Mouse (Mus musculus) gastrocnemius, adult 2 months (tissue): ENCODE measurements around the gene Rbpms2. TPM values are rescaled to one million over a fixed set of nuclear protein-coding genes. Genes with fewer than 3 reads are reported as not detected.
"Not testable (repeated sequence)": the region's sequence is repeated elsewhere in the genome, so short reads cannot be mapped to it uniquely, and the experiment has no call there.

Experiments
- DNase-seq: peaks from one replicate; pipeline ENCODE4 v3.0.0; 2022
- H3K27ac ChIP-seq: fragments of 200-600 bp; 2 replicates; pipeline ENCODE4 v1.8.1; 2022; ENCODE audit warnings: mild to moderate bottlenecking
- H3K4me3 ChIP-seq: fragments of 200-600 bp; 2 replicates; pipeline ENCODE4 v1.8.1; 2022; ENCODE audit warnings: mild to moderate bottlenecking, moderate library complexity
- CTCF ChIP-seq: fragments of 200-600 bp; IDR thresholded peaks from 2 replicates; pipeline ENCODE4 v1.8.1; 2022; ENCODE audit warnings: antibody characterized with exemption, mild to moderate bottlenecking, moderate library complexity
- intact Hi-C: fragments of 180-260 bp; cut with DNase I; formaldehyde crosslinking; loops from one replicate; pipeline ENCODE4 v1.15.1; 2025
- total RNA-seq, 2 experiments: library from RNA; stranded (reverse); gene quantifications; 2 replicates each; pipeline ENCODE4 v1.2.3; 2021

Gene Rbpms2
- total RNA-seq, 2 experiments from 2014 or later = 0.99 to 1.8 TPM

DNA sequence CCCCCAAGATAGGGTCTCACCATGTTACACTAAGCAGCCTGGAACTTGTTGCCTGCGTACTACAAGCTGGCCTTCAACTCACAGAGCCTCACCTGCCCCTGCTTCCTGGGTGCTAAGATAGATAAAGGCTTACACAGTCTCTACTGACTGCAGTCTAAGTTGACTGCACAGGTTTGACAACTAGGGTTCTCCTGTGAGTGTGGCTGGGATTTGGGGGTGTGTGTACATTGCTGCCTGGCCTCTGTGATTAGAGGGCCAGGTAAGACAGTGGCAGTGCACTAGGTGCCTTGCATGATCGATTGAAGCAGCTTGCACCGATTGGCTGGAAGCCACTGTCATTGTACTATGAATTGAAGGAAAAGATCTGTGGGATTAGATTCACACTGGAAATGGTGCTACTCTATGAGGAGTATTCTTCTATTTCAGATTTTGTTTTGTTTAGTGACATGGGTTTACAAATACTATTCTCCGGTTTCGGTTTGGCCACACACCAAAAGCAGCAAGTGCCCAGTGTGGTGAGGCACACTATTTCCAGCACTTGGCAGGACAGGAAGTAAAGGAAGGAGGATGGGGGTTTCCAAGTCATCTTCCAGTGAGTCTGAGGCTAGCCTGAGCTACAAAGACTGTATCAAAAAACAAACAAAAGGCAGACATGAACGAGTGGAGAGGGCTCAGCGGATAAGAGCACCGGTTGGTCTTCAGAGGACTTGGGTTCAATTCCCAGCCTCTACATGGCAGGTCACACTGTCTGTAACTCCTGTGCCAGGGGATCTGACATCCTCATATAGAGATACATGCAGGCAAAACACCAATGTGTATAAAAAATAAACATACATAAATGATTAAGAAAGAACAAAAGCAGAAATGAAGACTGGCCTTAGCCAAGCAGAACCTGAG, 46.3 kb downstream of the Rbpms2 start:
- DNase-seq = peak; percentile 44
- no peak for TF ChIP-seq CTCF
- peak overlapping the region; percentile 92 for H3K27ac ChIP-seq
- H3K4me3 ChIP-seq = peak overlapping the region; percentile 84
- intact Hi-C loops = loop anchor here (5.0 kb wide), 1 partner anchor 152 kb away; the partner anchor contains the start of gene Zfp609

DNA sequence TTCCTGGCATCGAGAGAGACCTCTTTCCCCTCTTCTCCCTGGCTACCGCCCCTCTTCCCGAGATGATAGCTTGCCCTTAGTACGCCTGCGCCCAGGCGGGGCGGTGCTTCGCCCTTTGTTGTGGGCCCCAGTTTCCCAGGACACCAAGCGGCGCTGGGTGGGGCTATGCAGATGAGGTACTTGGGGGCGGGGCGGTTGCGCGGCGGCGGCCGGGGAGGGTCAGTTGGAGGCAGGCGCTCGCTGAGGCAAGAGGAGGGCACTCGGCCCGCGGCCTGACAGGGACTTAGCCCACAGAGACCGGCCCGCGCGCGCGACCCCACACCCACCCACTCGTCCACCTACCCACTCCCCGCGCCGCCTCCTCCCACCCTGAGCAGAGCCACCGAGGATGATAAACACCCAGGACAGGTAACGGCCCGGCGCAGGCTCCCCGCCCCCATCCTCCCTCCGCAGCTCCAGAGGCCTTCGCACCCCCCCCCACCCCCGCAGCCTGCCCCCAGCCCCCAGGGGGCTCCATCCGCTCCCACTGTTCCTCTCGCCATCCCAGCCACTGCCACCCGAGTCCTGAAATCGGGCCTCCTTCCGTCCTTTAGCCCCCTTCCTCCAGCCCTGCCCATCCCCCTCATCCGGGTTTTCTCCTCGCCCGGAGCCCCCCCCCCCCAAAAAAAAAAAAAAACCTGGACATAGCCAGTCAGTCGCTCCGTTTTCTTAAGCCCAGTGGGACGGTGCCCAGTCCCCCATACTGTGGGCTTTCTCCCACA, 47.1 kb downstream of the Rbpms2 start:
- peak overlapping the region; percentile 92 for H3K27ac ChIP-seq

DNA sequence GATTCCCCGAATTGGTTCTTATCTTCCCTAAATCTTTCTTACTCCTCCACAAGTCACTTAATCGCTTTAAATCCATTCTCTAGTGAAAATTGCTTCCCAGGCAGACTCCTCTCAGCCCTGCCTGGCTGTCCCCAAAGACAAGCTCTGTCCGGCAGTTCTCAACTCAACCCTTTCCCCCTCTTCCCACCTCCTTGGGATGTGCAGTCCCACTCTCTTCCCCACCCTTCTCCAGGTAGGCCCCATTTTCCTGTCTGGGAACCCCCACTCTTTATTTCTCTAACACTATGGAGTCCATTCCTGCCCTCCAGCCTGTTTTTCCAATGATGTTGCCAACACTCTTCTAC, 47.6 kb downstream of the Rbpms2 start:
- peak; percentile 14 for DNase-seq
- H3K27ac ChIP-seq = peak overlapping the region; percentile 92
- peak overlapping the region; percentile 84 for H3K4me3 ChIP-seq
- intact Hi-C loops = loop anchor here (5.0 kb wide), 1 partner anchor 150 kb away; the partner anchor contains the start of gene Zfp609
- TF ChIP-seq CTCF = no peak

More for the DNA sequence above, 47.1 kb downstream of the Rbpms2 start:
- DNase-seq = peak; percentile 99
- peak overlapping the region; percentile 84 for H3K4me3 ChIP-seq
- intact Hi-C loops = loop anchor here (5.0 kb wide), 1 partner anchor 151 kb away; the partner anchor contains the start of gene Zfp609
- TF ChIP-seq CTCF = no peak

DNA sequence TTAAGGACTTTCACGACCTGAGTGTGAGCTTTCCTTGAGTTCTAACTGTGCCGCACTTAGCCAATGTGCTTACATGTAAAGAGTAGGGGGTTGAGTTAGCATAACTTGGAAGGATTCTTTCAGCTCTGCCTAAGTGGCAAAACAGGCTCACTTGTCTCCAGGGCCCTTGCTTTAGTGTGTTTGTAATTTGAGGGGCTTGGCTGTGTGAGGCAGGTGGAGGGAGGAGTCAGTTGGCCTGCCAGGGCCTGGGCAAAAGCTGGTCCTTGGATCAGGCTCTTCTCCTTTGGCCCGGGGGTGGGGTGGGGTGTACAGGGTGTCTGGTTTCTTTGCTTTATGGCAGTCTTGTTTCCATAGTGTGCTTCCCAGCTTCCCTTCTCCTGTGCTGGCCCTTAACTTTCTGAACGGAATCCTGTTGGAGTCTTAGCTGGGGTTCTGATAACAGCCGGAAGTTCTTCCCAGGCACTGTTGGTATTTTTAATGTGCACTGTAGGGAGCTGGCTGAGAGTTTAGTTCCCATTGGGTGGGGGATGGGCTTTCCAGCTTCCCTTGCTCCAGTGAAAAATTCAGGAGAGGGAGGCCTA, 49.8 kb downstream of the Rbpms2 start:
- intact Hi-C loops = loop anchor here (5.0 kb wide), 1 partner anchor 148 kb away; the partner anchor contains the start of gene Zfp609
- H3K4me3 ChIP-seq = peak overlapping the region; percentile 84
- TF ChIP-seq CTCF = no peak
- peak; percentile 86 for DNase-seq
- H3K27ac ChIP-seq = peak overlapping the region; percentile 92

DNA sequence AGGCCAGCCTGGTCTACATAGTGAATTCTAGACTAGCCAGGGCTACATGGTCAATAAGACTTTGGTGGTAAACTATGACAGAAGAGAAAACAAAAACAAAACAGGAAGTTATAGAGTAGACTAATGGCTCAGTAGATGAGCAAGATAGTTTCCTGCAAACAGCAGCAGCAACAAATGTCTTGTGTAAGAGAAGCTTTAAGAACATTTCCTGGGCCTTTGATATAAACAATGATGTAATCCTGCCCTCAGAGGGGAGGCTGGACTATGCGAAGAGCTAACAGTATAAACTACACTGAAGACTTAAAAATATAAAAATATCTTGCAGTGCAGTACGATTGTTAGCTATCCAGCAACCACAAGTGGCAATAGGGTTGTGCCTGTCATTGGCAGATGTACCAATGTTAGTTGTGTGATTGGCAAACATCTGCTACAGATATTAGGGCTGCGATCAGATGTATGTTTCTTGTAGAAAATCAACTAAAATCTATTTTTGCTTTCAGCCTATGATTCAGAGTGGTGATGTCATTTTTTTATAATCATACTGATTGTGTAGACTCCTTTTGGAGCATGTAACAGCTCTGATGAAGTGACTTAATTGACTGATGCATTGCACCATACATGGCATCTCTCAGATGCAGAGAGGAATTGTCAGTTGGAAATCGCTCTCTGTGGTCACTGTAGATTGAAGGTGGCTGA, 51.6 kb downstream of the Rbpms2 start:
- Histone ChIP-seq H3K4me3 (peak overlapping the region; percentile 84), H3K27ac (peak overlapping the region; percentile 92)
- intact Hi-C loops = no loop called here
- no peak for TF ChIP-seq CTCF
- peak; percentile 4 for DNase-seq

DNA sequence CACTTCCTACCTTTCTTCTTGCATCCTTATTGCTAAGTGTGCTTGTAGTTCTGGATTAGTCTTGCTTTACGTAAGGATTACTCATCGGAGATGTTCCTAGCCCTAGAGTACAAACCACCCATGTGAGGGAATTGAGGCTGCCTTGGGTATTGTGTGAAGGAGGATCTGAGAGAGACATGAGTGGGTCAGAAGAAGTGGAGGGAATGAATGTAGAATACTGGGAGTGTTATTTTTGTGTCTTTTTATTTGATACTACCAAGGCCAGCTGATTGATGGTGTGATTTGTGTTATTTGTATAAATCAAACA, 52.1 kb downstream of the Rbpms2 start:
- intact Hi-C loops = no loop called here
- peak overlapping the region; percentile 92 for H3K27ac ChIP-seq
- peak overlapping the region; percentile 8; the same call in 1 of the 2 replicates for H3K4me3 ChIP-seq
- DNase-seq = no peak
- TF ChIP-seq CTCF = no peak

DNA sequence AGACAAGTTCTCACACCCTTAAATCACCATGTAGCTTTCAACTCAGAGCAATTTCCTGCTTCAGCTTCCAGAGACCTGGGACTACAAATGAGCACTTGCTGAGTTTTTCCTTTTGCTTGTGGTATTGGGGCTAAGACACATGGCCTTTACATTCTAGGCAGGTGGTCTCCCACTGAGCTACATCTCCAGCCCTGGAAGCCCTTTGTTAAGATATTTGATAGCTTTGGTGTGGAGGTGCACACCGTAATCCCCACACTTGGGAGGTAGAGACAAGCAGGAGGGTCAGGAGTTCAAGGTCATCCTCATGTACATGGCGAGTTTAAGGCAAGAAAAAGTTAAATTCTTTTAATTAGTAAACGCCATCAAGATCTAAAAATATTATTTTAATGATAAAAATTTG, 52.7 kb downstream of the Rbpms2 start:
- Histone ChIP-seq H3K27ac (0 out of 2 replicates have a peak overlapping the region, but pooled peaks have one; percentile 20), H3K4me3 (no peak overlapping the region)
- TF ChIP-seq CTCF = no peak
- intact Hi-C loops = loop anchor here (2.0 kb wide), 1 partner anchor 15 kb away; no protein-coding TSS in a partner anchor
- no peak for DNase-seq

DNA sequence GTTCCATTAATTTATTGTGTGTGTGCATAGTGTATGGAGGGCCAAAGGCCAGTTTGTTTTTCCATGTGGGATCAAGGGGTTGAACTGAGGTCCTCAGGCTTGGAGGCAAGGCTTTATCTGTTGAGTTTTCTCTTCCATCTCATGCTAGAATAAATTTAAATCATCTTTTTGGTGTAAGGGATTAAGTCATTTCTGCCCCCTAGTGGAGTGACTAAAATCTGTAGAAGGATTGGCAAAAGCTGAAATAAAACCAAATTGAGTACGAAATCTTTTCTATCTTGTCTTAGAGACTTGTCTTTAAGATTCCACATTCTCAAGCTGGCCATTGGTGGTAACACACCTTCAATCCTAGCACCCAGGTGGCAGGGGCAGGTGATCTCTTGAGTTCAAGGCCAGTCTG, 53.5 kb downstream of the Rbpms2 start:
- TF ChIP-seq CTCF = peak; percentile 68
- intact Hi-C loops = loop anchor here (2.0 kb wide), 1 partner anchor 16 kb away; no protein-coding TSS in a partner anchor

DNA sequence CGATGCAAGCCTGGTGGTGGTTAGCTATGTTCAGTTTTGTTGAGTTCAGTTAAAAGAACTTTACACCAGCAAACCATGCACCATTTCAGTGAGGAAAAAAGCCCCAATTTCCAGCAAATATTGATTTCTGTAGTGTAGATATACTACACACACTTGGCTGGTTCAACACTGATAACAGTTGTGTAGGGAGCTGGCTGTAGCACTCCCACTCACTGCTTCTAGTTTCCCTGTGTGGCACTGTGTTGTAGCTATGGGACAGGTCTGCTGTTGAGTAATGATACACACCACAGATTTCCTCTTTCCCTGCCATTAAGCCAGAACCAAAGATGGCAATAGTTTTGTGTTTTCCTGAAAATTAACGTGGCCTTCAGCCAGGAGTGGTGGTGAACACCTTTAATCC, 55.3 kb downstream of the Rbpms2 start:
- Histone ChIP-seq H3K4me3 (no peak overlapping the region), H3K27ac (no peak overlapping the region)
- DNase-seq = no peak
- no peak for TF ChIP-seq CTCF
- intact Hi-C loops = no loop called here

More for the DNA sequence above, 53.5 kb downstream of the Rbpms2 start:
- H3K27ac ChIP-seq = peak overlapping the region; percentile 6; the same call in 1 of the 2 replicates
- DNase-seq = peak; percentile 7
- no peak overlapping the region for H3K4me3 ChIP-seq

DNA sequence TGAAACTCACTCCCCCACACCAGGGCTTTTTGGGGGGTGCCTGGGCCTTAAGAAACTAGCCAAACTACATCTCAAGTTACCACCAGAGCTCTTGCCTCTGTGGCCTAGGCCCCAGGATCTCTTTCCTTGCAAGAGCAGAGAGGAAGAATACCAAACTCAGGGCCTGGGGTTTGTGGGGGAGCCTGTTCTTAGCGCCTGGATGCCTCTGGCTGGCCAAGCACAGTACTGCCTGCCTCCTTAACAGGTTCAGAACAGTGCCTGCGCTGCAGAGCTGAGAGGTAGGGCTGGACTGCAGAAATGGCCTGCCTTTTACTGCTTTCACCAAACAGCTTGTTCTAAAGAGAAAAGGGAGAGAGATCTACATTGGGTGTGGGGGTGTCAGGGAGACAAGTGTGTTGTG, 60.4 kb downstream of the Rbpms2 start:
- intact Hi-C loops, H3K4me3 ChIP-seq, DNase-seq: not testable (repeated sequence)
- H3K27ac ChIP-seq = peak overlapping the region; percentile 56; the same call in 1 of the 2 replicates

DNA sequence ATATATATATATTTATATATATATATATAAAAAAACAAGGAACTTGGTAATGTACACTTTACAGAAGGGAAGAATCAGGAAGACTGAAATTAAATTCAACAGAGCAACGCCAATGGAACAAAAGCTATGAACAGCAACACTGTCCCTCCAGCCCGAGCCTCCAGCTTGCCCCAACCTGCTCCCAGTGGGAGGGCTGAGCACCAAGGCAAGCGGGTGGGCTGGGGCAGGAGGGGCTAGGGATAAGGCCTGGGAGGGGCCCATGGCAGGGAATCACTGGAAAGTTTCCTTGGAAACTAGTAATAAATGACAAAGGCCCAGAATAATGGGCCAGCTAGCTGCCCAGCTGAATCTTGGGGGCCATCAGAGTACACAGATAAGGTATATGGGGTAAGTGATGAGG, 63.0 kb downstream of the Rbpms2 start:
- Histone ChIP-seq H3K4me3 (no peak overlapping the region), H3K27ac (peak overlapping the region; percentile 32; the same call in 1 of the 2 replicates)
- no peak for TF ChIP-seq CTCF
- DNase-seq = no peak
- intact Hi-C loops = no loop called here
